In the genomic region with DNA sequence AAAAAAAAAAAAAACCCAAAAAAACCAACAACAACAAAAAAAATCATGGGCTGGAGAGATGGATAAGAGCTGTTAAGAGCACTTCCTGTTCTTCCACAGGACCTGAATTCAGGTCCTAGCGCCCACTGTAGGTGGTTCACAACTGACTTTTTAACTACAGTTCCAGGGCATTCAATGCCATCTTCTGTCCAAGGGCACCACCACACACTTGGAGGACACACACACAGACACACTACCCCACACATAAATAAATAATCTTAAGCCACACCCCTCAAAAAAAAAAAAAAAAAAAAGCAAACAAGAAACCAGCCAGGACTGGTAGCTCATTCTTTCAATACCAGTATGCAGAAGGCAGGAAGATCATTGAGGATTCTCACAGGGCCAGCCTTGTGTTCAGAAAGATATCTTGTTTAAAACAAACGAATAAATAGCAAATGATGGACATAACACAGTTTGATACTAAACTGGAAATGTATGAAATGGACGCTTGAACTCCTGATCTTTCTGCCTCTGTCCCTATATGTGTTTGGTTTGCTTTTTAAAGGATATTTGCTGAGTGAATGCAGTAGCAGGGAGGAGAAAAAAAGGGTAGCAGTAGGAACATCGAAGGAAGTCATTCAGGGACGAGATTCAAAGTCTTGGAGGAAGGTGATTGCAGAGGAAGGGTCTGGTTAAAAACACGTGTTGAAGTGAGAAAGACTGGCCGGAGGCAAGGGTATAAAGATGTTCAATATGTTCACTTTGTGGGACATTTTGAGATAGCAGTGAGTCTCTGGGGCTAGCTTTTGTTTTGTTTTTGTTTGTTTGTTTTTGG, we compare ENCODE assay signal across 8 mouse cellular contexts. TPM values are rescaled to one million over a fixed set of nuclear protein-coding genes. Genes with fewer than 3 reads are reported as not detected.
DNase-seq lines count a peak whose midpoint lies in the region; ATAC-seq lines count a peak whose summit lies in the region.

No protein-coding gene starts in this region.

- no peak for DNase-seq in heart, postnatal 4 days
- peak; percentile 60 for DNase-seq in ES-CJ7 (ENCODE audit: low read depth, low spot score)
- no peak for DNase-seq in layer of hippocampus, adult 11-12 months (ENCODE audit: low spot score)

- peaks cover 37% of the 10 kb centered on the region for H3K4me1 ChIP-seq in heart, embryonic 13.5 days
- H3K4me1 ChIP-seq in erythroblast, embryonic 14.5 days (ENCODE audit: control insufficient read depth) = peaks cover 38% of the 10 kb centered on the region
- peaks cover 10% of the 10 kb centered on the region; the same call in 1 of the 2 replicates for H3K4me1 ChIP-seq in limb, embryonic 15.5 days
- H3K4me1 ChIP-seq in stomach, embryonic 15.5 days = 0 out of 2 replicates have a peak, but pooled peaks cover 3% of the 10 kb centered on the region

- H3K27ac ChIP-seq in heart, embryonic 13.5 days (replicated peaks) = peak overlapping the region; percentile 99
- H3K27ac ChIP-seq in limb, embryonic 15.5 days = peak overlapping the region; percentile 99
- H3K27ac ChIP-seq in stomach, embryonic 15.5 days = peak overlapping the region; percentile 98

- peak overlapping the region; percentile 76 for H3K4me2 ChIP-seq in heart, embryonic 13.5 days
- peak overlapping the region; percentile 72 for H3K4me2 ChIP-seq in limb, embryonic 15.5 days
- H3K4me2 ChIP-seq in stomach, embryonic 15.5 days = peak overlapping the region; percentile 66

- peak overlapping the region; percentile 87 for H3K9ac ChIP-seq in heart, embryonic 13.5 days
- H3K9ac ChIP-seq in limb, embryonic 15.5 days = peak overlapping the region; percentile 65
- peak overlapping the region; percentile 76 for H3K9ac ChIP-seq in stomach, embryonic 15.5 days

- ATAC-seq in heart, embryonic 13.5 days (ENCODE audit: extremely low read depth, insufficient number of reproducible peaks, low FRiP score, low TSS enrichment) = no peak
- no peak for ATAC-seq in limb, embryonic 15.5 days (ENCODE audit: insufficient number of reproducible peaks, low FRiP score, low TSS enrichment, low read depth)
- ATAC-seq in stomach, embryonic 15.5 days (ENCODE audit: insufficient read depth, low FRiP score, low read depth) = no peak
- no peak for ATAC-seq in inflammation-experienced regulatory T-cells, adult 6 months

- H3K4me3 ChIP-seq in heart, embryonic 13.5 days = peak overlapping the region; percentile 95
- peak overlapping the region; percentile 100 for H3K4me3 ChIP-seq in erythroblast, embryonic 14.5 days (replicated peaks)
- H3K4me3 ChIP-seq in limb, embryonic 15.5 days = peak overlapping the region; percentile 87
- peak overlapping the region; percentile 83 for H3K4me3 ChIP-seq in stomach, embryonic 15.5 days (replicated peaks)

- H3K36me3 ChIP-seq in heart, embryonic 13.5 days = peaks cover 3% of the 10 kb centered on the region; the same call in 1 of the 2 replicates
- peaks cover 25% of the 10 kb centered on the region for H3K36me3 ChIP-seq in erythroblast, embryonic 14.5 days (ENCODE audit: control insufficient read depth)
- H3K36me3 ChIP-seq in limb, embryonic 15.5 days = no peaks in the 10 kb centered on the region
- H3K36me3 ChIP-seq in stomach, embryonic 15.5 days = no peaks in the 10 kb centered on the region

- 19% methylated on average over 7 of the region's 7 CpGs for WGBS in heart, embryonic 13.5 days
- WGBS in limb, embryonic 15.5 days = 20% methylated on average over 7 of the region's 7 CpGs
- 20% methylated on average over 7 of the region's 7 CpGs for WGBS in stomach, embryonic 15.5 days

- no peaks in the 10 kb centered on the region for H3K27me3 ChIP-seq in heart, embryonic 13.5 days (replicated peaks)
- H3K27me3 ChIP-seq in erythroblast, embryonic 14.5 days (ENCODE audit: control insufficient read depth) = no peaks in the 10 kb centered on the region
- no peaks in the 10 kb centered on the region for H3K27me3 ChIP-seq in limb, embryonic 15.5 days
- no peaks in the 10 kb centered on the region for H3K27me3 ChIP-seq in stomach, embryonic 15.5 days (replicated peaks)

- H3K9me3 ChIP-seq in heart, embryonic 13.5 days = no peaks in the 10 kb centered on the region
- H3K9me3 ChIP-seq in erythroblast, embryonic 14.5 days (ENCODE audit: control insufficient read depth, low read length) = no peaks in the 10 kb centered on the region
- H3K9me3 ChIP-seq in limb, embryonic 15.5 days = no peaks in the 10 kb centered on the region
- H3K9me3 ChIP-seq in stomach, embryonic 15.5 days = no peaks in the 10 kb centered on the region

RNA-seq across cellular contexts. Expression of gene Kif11, which starts 1.1 kb away (rescaled TPM):
- polyA plus RNA-seq in heart, embryonic 13.5 days (2015; fragmentation: Nextera tagmentation; extraction: Ambion mirVana) = 39.5 and 42.0 TPM in 2 replicates
- 10 to 100 TPM; 36.8 to 41.7 TPM for total RNA-seq in heart, postnatal 4 days (2021)
- 0.93 and 1.1 TPM in 2 replicates for polyA plus RNA-seq in erythroblast, embryonic 14.5 days (2012)
- 45.4 and 48.4 TPM in 2 replicates for polyA plus RNA-seq in limb, embryonic 15.5 days (2015; fragmentation: Nextera tagmentation; extraction: Ambion mirVana)
- polyA plus RNA-seq in stomach, embryonic 15.5 days (2015; fragmentation: Nextera tagmentation; extraction: Ambion mirVana) = 48.6 and 53.0 TPM in 2 replicates
- 10 to 100 TPM in 1 of 3 experiments, 1 to 10 TPM in 2; 2.5 to 67.9 (median 6.3) TPM for polyA plus RNA-seq in inflammation-experienced regulatory T-cells, adult 6 months (2017; shearing (Covaris generic))

RNA-seq across cellular contexts. Expression of gene Ide, which starts 37.5 kb away (rescaled TPM):
- polyA plus RNA-seq in heart, embryonic 13.5 days (2015; fragmentation: Nextera tagmentation; extraction: Ambion mirVana) = 52.5 and 59.0 TPM in 2 replicates
- 100 to 1,000 TPM; 102 to 106 TPM for total RNA-seq in heart, postnatal 4 days (2021)
- polyA plus RNA-seq in erythroblast, embryonic 14.5 days (2012) = 0.15 and 0.24 TPM in 2 replicates
- 67.0 and 69.6 TPM in 2 replicates for polyA plus RNA-seq in limb, embryonic 15.5 days (2015; fragmentation: Nextera tagmentation; extraction: Ambion mirVana)
- polyA plus RNA-seq in stomach, embryonic 15.5 days (2015; fragmentation: Nextera tagmentation; extraction: Ambion mirVana) = 47.5 and 59.0 TPM in 2 replicates
- polyA plus RNA-seq in inflammation-experienced regulatory T-cells, adult 6 months (2017; shearing (Covaris generic)) = 10 to 100 TPM; 57.4 to 92.1 (median 62.0) TPM

RNA-seq across cellular contexts. Expression of gene Hhex, which starts 59.5 kb away (rescaled TPM):
- polyA plus RNA-seq in heart, embryonic 13.5 days (2015; fragmentation: Nextera tagmentation; extraction: Ambion mirVana) = 14.6 and 15.1 TPM in 2 replicates
- total RNA-seq in heart, postnatal 4 days (2021) = 1 to 10 TPM; 7.3 to 9.1 TPM
- polyA plus RNA-seq in erythroblast, embryonic 14.5 days (2012) = 0.22 and 0.34 TPM in 2 replicates
- polyA plus RNA-seq in limb, embryonic 15.5 days (2015; fragmentation: Nextera tagmentation; extraction: Ambion mirVana) = 11.2 and 12.7 TPM in 2 replicates
- polyA plus RNA-seq in stomach, embryonic 15.5 days (2015; fragmentation: Nextera tagmentation; extraction: Ambion mirVana) = 18.2 and 23.9 TPM in 2 replicates
- 1 to 10 TPM in 1 of 3 experiments, under 1 TPM in 1, not detected in 1; 0.31 to 1.8 TPM for polyA plus RNA-seq in inflammation-experienced regulatory T-cells, adult 6 months (2017; shearing (Covaris generic))

Comparison
In these comparisons a context has a peak if more than half of its experiments do, and no peak if none do; other contexts are left out.
1. RNA of gene Ide, which starts 37.5 kb away (polyA plus RNA-seq): 67.0 to 69.6 TPM in limb, embryonic 15.5 days, 57.4 to 92.1 TPM in inflammation-experienced regulatory T-cells, adult 6 months, 52.5 to 59.0 TPM in heart, embryonic 13.5 days and 47.5 to 59.0 TPM in stomach, embryonic 15.5 days; 0.15 to 0.24 TPM in erythroblast, embryonic 14.5 days; every median in the first group is over 10 times any median in the second.
2. Peak in every context shown above with its lines, with median percentiles within 50 percentile points of each other: H3K27ac ChIP-seq, H3K4me2 ChIP-seq, H3K4me3 ChIP-seq and H3K9ac ChIP-seq.